Mouse (Mus musculus): ENCODE results near the gene Cacnb4.
A peak's percentile ranks its signal among the peaks of the same experiment; 100 is the strongest.

Cacnb4 gene

DNA sequence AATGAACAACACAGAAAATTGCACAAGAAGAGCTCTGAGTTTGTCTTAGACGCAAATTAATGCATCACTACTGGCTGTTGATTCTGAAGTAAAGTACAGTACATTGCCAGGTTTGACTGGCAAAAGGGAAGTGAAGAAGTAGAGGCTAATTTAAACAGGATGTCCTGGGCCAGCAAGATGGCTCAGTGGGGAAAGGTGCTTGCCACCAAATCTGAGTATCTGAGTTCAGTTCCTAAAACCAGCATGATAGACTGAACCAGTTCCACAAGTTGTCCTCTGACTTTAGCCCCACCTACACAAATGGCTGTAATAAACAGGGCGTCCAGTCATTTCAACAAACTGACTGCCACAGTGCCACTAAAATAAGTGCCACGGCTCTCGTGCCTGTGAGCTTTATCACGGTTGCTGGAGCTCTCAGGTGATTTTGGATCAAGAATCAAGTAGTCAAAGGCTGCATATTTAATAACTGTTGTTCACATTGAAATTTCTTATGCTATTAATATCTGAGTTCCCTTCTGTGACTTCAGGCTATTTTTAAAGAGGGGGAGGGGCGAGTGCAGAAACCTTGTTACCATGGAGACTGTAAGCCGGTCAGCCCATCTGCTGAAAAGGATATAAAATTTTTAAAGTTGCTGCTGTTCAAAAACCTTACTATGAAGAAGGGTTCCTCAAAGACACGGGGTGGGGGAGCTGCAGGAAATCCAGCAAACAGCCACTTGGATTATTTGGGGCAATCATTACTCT is 29.2 kb downstream of the Cacnb4 start:
- peak in 1 of 2 experiments; percentile 5 for DNase-seq

DNA sequence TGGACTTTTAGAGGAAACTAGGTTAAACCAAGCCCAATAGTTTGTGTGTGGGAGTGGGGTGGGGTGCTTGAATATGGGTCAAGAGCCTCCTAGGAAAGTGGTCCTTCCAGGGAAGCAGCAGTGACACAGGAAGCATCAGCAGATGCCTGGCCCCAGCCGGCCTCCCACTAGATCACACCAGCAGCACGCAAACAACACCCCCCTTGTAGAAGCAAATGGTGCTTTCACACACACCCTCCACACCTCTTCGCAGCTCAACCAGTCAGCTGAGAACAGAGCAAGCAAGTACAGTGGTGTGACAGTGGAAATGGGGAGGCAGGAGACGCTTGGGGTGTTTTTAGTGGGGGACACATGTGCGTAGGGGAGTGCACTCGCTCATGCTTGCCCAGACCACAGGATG is 33.0 kb downstream of the Cacnb4 start:
- DNase-seq = no peak

DNA sequence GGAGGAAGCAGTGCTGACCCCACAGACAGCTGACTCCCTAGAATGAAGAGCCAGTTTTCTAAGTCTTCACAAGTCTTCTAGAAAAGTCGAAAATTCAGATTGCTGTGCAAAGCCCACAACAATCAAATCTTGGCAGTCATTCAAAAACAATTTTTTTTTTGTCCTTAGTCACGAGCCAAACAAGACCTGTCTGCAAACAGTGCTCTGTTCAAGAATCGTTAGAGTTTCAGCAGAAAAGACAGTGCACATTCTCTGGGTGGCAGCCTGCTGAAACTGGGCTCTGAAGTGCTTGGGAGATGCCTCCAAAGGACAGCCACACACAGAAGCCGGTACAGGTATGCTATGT is 37.1 kb downstream of the Cacnb4 start:
- no peak for DNase-seq

DNA sequence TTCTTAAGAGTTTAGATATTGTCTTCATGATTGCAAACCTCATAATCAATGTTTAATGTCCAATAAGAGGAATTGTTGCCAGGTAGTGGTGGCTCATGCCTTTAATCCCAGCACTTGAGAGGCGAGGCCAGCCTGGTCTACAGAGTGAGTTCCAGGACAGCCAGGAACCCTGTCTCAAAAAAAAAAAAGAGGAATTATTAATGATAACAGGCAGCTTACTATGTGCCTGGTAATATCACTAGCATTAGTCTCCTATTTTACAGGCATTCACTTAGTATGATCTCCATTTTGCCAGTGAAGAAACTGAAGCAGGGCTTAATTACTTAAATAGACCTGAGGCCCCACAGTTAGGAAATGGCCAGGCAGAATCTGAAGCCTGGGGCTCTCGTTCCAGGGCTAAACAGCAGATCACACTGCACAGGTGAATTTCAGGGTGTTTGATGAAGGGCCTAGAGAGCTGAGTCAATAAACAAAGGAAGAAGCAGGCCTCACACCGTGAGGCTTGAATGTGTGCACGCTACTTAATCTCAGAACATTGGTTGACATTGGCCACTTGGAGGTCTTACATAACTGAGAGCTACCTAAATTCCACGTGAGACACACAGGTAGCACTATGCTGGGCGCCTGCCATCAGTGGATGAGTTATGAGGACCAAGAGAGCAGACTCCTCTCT is 37.6 kb downstream of the Cacnb4 start:
- no peak for DNase-seq

DNA sequence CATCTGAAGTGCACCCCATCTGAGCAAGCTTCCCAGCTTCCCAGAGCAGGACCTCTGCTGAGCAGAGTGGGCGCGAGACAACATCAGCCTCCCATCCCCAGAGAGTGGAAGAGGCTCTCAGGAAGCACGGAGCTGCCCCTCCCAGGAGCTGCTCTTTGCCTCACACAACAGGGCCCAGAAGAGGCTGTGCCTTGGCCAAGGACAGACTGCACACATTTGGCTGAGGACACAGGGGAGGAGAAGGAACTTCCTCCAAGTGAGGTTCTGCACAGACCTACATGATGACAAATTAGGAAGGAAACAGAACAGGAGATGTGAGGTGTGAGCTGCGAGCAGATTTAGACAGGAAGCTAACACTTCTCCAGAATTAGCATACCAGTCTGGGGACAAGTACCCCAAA is 38.4 kb downstream of the Cacnb4 start:
- DNase-seq = no peak

DNA sequence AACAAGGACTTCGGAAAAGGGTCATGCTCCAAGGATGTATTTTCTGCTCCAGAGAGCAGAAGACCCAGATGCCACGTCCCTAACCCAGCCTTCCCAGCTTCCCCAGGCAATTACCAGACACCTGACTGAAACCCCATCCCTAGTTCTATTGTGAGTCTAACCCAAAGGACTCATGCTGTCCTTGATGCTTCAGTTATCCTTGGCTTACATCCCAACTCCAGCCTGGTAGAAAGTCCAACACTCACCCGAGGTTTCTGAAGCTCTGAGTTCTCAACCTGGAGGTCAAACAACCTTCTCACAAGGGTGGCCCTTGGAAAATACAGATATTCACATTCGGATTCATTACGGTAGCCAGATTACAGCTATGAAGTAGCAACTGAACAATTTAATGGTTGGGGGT is 40.6 kb downstream of the Cacnb4 start:
- DNase-seq = no peak

DNA sequence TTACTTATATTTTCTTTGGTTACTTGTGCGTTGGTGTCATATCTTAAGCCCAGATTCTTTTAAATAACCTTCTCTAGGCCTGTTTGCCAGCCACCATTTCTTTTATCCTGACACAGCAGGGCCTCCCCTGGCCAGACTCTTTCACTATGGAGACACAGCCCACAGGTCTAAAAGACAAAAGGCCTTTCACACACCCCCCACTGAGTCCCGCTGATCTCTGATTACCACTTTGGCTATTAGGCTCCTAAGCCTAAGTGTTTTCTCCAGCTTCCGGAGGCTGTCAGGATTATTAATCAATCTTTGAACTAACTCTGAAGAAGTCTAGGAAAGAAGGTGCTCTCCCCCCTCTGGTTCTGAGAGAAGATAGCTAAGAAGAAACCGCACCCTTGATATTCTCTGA is 41.3 kb downstream of the Cacnb4 start:
- no peak for DNase-seq

DNA sequence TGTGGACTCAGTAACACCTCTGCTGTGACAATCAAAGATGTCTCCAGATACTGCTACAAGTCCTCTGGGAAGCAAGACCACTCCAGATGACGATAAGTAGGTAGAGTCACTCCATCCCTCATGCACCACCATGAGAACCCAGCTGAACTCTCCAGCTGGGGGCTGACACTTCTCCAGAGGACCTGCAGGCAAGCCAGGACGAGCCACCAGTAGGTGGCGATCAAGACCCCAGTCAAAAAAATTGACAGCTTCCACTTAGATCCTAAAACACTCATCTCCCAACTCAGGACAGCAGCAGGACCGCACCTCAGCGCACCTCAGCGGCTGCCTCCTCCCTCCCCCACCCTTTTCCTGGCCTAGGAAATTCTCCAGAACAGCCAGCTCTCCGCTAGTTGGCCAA is 43.8 kb downstream of the Cacnb4 start:
- DNase-seq = peak; percentile 54 to 63

DNA sequence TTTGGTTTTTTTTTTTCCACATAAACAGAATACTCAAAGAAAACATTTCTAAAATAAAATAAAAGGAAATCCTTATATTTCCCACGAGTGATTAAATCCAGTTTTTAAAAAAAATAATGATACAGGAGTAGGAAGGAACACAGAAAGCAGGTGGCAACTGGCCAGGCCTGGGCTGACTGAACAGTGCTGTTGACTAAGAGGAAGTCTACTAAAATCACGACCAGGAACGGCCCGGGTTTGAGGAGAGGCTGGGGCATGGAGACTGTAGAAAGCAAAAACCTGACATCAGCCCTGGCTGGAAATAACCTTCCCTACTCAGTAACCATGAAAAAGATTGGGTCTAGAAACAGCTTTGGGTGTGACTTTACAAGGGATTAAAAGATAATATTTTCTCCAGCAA is 48.4 kb downstream of the Cacnb4 start:
- no peak for DNase-seq

DNA sequence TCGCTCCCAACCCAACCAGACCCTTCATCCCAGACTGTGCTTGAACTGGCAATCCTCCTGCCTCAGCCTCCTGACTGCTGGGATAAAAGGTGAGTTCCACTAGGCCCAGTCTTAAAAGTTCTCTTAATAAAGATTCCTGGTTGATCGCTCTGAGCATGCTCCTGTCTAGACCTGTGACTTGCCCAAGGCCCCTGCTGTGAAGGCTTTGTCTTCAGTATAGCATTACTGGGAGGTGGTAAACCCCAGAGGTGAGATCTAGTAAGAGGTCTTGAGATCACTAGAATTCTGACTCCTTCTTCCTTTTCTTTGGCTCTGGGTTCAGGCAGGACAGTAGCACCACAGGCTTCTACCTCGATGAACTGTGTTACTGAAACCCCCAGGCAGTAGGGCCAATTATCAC is 50.4 kb downstream of the Cacnb4 start:
- DNase-seq = no peak

DNA sequence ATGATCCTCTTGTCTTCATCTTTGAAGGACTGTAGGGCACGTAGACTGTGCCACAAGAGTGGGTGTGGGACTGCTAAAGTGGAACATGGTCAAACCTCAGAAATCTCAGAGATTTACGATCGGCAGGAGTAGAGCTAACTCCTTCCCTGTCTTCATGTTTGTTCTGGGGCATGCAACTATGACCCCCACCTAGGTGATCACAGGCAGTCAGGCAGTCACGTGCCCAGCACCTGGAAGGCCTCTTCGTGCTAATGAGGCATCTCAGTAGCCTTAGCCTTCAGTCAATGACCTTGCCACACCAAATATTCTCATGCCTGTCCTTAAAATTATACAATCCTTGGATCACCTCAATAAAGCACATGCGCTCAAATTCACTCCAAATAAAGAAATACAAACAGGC is 50.9 kb downstream of the Cacnb4 start:
- no peak for DNase-seq

DNA sequence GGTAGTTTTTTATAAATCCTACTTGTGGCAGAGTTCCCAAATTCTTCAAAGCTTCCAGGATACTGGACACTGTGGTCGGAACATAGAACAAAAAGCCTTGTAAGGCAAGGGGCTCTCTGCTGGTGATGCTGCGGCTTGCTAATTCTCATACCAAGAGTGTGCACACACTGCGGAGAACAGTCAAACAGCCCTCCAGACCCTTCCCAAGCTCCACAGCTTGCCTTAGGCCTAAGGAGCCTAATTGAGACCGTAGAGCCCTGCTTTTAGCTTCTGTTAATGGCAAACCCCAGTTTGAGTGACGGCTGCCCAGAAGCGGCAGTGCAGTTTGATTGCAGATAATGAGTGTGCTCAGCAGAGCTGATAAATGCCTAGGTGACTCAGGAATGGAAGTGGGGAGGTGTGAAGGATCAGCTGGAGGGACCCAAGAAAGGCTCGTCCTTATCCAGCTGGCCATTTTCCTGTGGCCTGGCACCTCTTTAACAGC is 52.7 kb downstream of the Cacnb4 start:
- DNase-seq = no peak

DNA sequence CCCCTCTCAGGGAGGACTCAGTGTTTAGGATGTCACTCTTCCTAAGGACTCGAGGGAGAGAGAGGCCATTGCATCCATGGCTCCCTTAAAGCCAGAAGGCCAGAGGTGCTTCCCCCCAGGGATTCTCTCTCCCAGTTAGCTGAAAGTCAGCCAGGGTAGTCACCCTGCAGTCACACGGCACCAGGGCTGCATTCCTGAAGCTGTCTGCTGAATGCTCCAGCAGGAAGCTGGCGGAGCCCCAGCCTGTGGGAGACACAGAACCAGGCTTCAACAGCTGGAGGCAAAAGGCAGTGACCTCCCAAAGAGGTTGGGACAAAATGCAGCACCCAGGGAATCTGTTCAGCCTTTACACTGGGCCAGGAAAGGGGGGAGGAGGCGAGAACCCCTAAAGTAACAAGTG is 53.2 kb downstream of the Cacnb4 start:
- DNase-seq = no peak

DNA sequence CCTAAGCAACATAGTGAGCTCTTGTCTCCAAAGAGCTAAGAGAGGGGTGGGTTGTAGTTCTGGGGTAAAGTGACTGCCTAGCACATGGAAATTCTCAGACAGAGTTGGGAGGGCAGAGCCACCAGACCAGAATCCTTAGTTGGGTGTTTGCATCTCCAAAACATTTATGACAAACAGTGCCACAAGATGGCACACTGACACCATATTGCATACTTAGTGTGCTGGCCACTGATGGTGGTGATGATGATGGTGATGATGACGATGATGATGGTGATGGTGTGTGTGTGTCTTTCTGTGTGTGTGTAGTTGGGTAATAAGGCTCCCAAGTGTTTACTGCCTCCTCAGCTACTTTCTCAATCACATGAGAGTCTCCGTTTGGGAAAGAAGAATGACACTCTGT is 54.0 kb downstream of the Cacnb4 start:
- DNase-seq = no peak

DNA sequence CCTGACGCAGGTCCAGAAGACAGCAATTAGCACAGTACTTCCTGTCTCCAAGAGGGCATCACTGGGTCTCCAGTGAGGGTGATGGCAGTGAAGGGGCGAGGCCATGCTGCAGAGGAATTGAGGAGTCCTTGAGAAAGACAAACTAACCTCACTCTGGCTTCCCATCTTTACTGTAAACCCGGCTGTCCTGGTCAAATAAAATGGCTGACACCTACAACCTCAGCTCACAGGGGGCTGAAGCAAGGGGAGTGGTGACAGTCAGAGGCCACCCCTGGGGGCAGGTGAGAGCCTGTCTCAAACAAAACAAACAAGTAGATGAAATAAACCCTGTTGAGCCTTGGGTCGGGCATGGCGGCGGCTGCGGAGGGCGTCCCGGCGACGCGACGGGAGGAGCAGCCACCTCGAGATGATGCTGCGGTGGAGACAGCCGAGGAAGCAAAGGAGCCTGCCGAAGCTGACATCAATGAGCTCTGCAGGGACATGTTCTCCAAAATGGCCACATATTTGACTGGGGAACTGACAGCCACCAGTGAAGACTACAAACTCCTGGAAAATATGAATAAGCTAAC is 57.1 kb downstream of the Cacnb4 start:
- no peak for DNase-seq

DNA sequence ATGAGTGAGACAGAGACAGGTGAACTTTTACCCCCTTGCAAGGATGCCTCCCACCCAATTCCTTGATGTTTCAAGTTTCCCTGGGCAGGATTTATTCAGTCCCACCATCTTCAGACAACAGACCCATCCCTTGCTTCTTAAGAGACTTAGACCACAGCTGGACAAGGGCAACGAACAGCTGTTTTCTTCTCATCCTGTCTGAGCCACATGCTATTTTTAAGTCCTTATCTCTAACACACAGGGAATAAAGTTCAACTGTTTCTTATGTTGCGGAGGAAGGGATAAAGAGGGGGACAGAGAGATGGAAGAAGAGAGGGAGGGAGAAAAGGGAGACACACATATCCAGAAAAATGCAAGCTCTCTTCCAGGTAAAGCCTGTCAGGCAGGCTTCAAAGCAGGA is 57.8 kb downstream of the Cacnb4 start:
- DNase-seq = no peak

DNA sequence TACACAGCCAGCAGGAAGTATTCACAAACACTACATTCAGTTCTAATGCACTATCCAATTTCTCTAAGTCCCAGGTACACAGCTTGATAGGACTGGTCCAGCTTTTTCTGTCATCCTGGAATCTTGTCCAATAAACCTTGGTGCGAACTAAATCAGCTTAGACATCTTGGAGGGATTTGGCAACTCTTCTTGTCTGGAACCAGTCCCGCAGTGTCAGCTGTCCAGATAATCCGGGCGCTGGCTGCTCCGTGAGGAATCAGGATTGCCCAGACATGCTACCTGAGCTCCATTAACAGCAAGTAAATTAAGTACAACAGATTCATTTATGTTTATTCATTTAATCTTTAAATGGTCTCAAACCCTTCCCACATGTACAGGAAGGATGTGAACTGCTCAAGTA is 61.2 kb downstream of the Cacnb4 start:
- DNase-seq = no peak

DNA sequence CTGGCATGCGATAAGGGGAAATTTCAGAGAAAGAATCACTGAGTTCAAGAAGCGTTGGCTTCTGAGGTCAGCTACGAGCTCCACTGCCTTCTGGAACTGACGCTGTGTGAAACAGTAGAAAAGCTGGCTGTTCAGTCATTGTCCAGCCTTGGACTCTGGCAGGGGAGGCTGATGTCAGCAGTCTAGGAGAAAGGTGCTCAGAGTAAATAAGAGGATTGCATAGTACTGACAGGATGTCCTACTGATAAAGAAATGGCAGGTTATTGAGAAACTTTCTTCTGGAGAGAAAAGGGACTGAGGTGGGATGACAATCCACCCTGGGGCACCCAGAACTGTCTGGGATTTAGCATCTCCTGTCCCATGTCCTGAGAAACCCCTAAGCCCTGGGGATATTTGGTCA is 62.7 kb downstream of the Cacnb4 start:
- no peak for DNase-seq

DNA sequence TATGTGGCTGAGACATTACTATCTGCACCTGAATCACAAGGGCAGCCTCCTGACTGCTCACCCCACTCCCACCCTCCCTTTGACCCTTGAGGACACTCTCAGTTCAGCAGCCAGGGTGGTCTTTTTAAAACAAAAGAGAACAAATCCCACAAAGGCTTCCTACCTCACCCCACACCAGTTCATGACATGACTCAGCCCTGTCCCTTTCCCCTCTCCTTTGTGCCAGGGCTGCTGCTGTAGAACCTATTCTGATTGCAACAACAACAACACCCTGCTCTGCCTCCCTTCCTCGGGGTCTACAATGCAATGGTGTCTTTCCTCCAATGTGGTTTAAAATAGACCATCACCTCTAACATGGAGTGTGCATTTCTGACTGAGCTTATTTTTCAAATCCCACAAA is 67.1 kb downstream of the Cacnb4 start:
- DNase-seq = no peak

DNA sequence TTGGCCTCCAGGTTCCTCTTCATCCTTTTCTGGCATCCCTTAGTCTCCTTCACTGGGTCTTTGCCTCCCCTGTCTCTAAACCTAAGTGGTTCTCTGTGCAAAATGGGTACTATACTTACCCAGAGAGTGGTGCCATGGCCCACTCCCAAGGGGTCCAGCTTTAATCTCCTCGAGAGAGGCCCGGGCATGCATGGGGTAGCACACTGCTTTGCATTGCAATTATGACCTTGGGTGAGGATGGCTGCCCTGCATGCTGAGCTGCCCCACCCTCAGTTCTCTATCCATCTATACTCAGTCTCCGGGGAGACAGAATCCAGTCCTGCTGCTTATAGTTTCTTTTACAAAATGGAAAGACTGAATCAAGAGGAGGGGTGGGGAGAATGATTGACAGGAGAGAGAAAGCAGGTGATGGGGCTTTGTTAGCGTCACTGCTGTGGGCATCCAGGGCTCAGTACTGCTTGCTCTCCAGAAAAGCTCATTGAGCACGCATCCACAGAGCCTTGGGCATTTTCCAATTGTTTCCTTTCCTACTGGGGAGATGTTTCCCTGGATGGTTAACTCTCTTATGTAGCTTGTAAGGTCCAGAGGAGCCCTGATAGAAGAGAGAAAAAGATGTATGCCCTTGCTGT is 68.7 kb downstream of the Cacnb4 start:
- DNase-seq = no peak

DNA sequence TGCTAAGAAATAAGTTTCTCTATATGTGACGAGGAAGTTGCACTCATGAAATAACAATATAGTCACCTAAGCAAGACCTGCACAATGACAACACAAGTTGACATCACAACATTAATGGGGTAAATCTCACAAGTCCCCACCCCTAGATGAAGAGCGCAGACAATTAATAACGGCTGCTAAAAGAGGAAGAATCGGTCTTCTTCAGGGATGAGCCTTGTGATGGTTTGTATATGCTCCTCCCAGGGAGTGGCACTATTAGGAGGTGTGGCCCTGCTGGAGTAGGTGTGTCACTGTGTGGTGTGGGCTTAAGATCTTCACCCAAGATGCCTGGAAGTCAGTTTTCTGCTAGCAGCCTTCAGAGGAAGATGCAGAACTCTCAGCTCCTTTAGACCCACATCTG is 70.3 kb downstream of the Cacnb4 start:
- no peak for DNase-seq

DNA sequence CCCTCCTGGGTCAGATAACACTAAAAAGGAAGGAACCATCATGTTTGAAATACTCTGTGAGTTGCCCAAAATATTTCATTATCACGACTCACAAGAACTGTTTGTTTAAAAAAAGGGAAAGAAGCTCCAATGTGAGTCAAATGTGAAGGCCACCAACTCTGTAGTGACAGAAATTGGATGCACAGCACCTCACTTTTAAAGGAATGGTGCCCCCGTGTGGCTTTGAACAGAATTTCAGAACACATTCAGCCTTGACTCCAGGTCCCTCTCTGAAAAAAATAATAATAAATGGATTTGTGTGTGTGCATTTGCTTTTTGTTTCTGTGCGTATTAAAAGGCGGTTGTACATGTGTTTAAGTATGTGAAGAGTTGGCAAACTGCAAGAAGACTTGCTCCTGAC is 71.3 kb downstream of the Cacnb4 start:
- DNase-seq = peak; percentile 66 to 68

DNA sequence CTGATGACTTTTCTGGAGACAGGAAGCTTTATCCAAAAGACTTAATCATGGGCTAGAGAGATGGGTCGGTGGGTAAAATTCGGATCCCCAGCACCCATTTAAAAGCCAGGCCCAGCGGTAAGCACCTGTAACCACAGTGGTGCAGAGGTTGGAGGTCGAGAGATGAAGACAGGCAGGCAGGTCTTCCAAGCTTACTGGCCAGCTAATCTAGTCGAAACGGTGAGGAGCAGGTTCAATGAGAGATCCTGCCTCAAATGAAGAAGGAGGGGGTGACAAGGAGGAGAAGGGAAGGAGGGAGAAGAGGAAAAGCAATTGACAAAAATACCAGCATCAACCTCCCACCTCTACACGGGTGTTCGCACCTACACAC is 72.0 kb downstream of the Cacnb4 start:
- no peak for DNase-seq
